Mouse (Mus musculus): Measurements from ENCODE around the gene Spata32.

DNA sequence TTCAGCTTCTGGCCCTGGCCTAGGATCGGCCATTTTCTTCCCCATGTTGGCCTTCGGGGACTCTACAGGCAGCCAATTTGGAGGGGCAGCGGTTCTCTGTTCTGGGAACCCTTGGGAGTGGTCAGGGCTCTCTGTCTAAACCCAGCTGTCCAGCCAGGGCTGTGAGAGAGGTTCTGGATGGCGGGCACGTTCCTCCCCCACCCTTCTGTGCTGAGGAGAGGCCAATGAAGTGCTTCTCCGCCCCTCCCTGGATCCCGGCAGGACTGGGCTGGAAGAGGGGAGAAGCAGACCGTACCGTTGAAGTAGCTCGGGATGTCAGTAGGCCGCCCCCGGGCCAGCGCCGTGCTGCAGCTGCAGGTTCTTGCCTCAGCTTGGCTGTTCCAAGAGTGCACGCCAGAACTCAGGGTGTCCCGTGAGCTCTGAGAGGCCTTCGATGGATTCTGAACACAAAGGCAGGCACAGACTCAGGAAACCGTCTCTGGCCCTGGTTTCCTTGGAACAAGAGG lies 5.8 kb upstream of the Spata32 start:
- TF ChIP-seq CTCF (IDR thresholded peaks at IDR 0.05; ENCODE audit: low read depth, low read length) = no peak
- no peak for TF ChIP-seq POLR2A (IDR thresholded peaks at IDR 0.05; ENCODE audit: extremely low read depth, insufficient read depth, low read length)

All from liver, adult 2 months (tissue).